Mouse (Mus musculus) kidney, embryonic 16.5 days (tissue): Measurements from ENCODE around the gene Ccdc127. TPM values are rescaled to one million over a fixed set of nuclear protein-coding genes. Genes with fewer than 3 reads are reported as not detected.

ENCODE experiments used
- ATAC-seq: fragments of 200-750 bp; cut with Nextera tagmentation; 2 replicates; pipeline ENCODE4 v1.8.0; 2017; ENCODE audit warnings: moderate TSS enrichment; ENCODE audit not compliant: low FRiP score, low TSS enrichment
- H3K27ac ChIP-seq: fragments of 300-500 bp; sonication (generic); 2 replicates; pipeline ENCODE4 v1.5.1; 2014; ENCODE audit warnings: low read length
- H3K27me3 ChIP-seq: fragments of 300-500 bp; sonication (generic); 2 replicates; pipeline ENCODE4 v1.6.1; 2014; ENCODE audit warnings: low read length, control low read depth, mixed read lengths; ENCODE audit not compliant: insufficient read depth
- H3K36me3 ChIP-seq: fragments of 300-500 bp; sonication (generic); 2 replicates; pipeline ENCODE4 v1.6.1; 2014; ENCODE audit warnings: low read length, control low read depth, mixed read lengths; ENCODE audit not compliant: insufficient read depth
- H3K4me1 ChIP-seq: fragments of 300-500 bp; sonication (generic); 2 replicates; pipeline ENCODE4 v1.6.1; 2014; ENCODE audit warnings: low read length, control low read depth, mixed read lengths; ENCODE audit not compliant: insufficient read depth
- H3K4me2 ChIP-seq: fragments of 300-500 bp; sonication (generic); replicated peaks from 2 replicates; pipeline ENCODE4 v1.6.1; 2014; ENCODE audit warnings: low read depth, low read length
- H3K4me3 ChIP-seq: fragments of 300-500 bp; sonication (generic); 2 replicates; pipeline ENCODE4 v1.5.1; 2014; ENCODE audit warnings: mild to moderate bottlenecking, low read length
- H3K9ac ChIP-seq: fragments of 300-500 bp; sonication (generic); replicated peaks from 2 replicates; pipeline ENCODE4 v1.6.1; 2014; ENCODE audit warnings: low read length
- H3K9me3 ChIP-seq: fragments of 300-500 bp; sonication (generic); 2 replicates; pipeline ENCODE4 v1.6.1; 2016; ENCODE audit warnings: low read length, control low read depth
- WGBS: fragments of 180-500 bp; shearing (Covaris S2); extraction: QIAGEN DNeasy Blood & Tissue Kit; methylation state at CpG from one replicate; pipeline ENCODE4 v1.1.7; 2014; 5-methylcytosine and 5-hydroxymethylcytosine counted together
- polyA plus RNA-seq: library from polyadenylated mRNA; unstranded; fragments of >200 nt; fragmentation: Nextera tagmentation; extraction: Ambion mirVana; gene quantifications from 2 replicates; pipeline ENCODE4 v1.2.1, GENCODE M21; 2015

Ccdc127 gene
- polyA plus RNA-seq, 1 experiment from 2014 or later: 45.2 TPM

DNA sequence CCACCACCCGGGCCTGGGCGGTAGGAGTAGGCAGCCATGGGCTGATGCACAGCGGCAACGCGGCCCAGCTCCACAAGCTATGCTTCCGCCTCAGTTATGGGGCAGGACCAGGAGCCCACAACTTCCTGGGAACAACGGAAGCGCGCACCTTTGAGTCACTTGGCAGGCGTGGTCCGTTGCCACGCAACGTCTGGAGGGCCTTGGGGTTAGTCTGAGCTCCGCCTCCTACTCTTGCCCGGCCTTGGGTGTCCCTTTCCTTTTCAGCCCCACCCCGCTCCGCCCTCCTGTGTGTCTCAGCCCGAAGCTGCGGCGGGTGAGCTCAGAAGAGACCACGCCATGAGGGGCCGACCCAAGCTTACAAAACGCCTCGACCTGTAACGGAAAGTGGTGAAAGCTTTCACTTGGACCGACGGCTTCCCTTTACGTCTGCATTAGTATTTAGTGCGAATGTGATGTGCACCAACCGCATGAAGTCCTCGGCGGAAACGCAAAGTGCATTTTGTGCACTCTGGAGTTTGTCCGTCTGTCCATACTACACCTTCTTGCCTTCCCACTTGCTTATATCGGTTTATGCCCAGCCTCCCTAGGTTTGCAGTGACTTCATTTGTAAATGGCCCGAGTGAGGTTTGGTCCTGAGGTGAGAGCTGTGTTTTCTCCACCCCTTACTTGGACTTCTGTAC lies 32.8 kb upstream of the Ccdc127 start, which contains the start of gene Pdcd6:
Gene Pdcd6, minus strand, starts transcription at position 411 of the 680 bp plus-strand sequence.
- Histone ChIP-seq H3K4me3 (peak within 1 kb of the TSS; percentile 83), H3K36me3 (peaks cover 21% of the 10 kb centered on the region), H3K27me3 (no peaks in the 10 kb centered on the region), H3K9me3 (no peaks in the 10 kb centered on the region), H3K4me1 (peaks cover 12% of the 10 kb centered on the region), H3K27ac (peak within 1 kb of the TSS; percentile 82), H3K9ac (peak within 1 kb of the TSS; percentile 88), H3K4me2 (peak within 1 kb of the TSS; percentile 87)
- under 1% methylated on average over 36 of the region's 36 CpGs for WGBS
- peak; percentile 100 for ATAC-seq

DNA sequence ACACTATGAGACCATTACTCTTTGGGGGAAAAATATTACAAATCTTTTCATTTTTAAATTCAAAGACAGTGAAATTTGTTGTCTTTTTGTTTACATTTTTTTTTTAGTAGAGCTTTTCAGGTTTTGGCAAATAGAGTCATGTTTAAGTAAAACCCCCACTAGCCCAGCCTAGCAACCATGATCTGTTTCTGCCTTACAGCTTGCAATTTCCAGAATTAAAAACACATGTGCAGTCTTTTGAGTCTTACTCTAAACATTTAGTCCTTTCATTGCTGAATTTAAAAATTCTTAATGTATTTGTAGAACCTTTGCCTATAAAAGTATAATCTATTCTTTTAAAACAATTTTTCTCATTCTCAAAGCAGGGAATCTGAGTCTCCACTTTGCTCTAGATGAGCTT lies 20.8 kb upstream of the Ccdc127 start:
- Histone ChIP-seq H3K36me3 (peaks cover 60% of the 10 kb centered on the region), H3K4me1 (no peaks in the 10 kb centered on the region), H3K4me2 (no peak overlapping the region), H3K27ac (no peak overlapping the region), H3K9me3 (no peaks in the 10 kb centered on the region), H3K9ac (no peak overlapping the region), H3K4me3 (no peak overlapping the region), H3K27me3 (no peaks in the 10 kb centered on the region)
- no peak for ATAC-seq

GRCm38 (mm10) chr13:74341036-74341435 lies 9.1 kb upstream of the Ccdc127 start:
- Histone ChIP-seq H3K27ac (no peak overlapping the region), H3K9ac (no peak overlapping the region), H3K9me3 (no peaks in the 10 kb centered on the region), H3K36me3 (peaks cover 55% of the 10 kb centered on the region), H3K4me1 (no peaks in the 10 kb centered on the region), H3K4me3 (no peak overlapping the region), H3K27me3 (no peaks in the 10 kb centered on the region), H3K4me2 (no peak overlapping the region)
- WGBS: 48% methylated on average over 3 of the region's 3 CpGs
- 0 out of 2 replicates have a peak, but pooled peaks have one; percentile 69 for ATAC-seq

DNA sequence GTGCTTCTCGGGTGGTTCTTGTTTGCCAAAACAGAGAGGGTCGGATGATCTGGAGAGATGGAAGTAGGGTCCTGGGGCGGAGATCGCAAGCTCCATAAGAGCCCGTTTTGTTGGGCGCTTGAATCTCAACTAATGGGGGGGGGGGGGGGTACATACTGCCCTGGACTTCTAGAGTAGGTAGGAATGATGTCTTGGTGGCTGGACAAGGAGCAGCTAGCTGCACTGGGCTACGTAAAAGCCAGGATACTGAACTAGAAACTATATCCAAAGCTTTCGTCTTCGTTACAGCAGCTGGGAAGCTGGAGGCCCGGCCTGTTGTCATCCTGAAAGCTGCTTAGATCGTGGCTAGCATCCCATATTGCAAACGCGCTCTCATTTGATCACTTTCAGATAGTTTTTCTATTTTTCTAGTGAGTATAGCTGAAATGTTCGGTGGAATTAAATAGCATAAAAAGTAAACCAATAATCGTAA lies 362 bp downstream of the Ccdc127 start:
- Histone ChIP-seq H3K9me3 (no peaks in the 10 kb centered on the region), H3K4me3 (peak overlapping the region; percentile 80), H3K4me2 (peak overlapping the region; percentile 65), H3K27me3 (no peaks in the 10 kb centered on the region), H3K36me3 (peaks cover 13% of the 10 kb centered on the region), H3K4me1 (peaks cover 21% of the 10 kb centered on the region), H3K27ac (peak overlapping the region; percentile 87; the same call in 1 of the 2 replicates), H3K9ac (peak overlapping the region; percentile 92)
- 2% methylated on average over 15 of the region's 15 CpGs for WGBS
- peak; percentile 64 for ATAC-seq

DNA sequence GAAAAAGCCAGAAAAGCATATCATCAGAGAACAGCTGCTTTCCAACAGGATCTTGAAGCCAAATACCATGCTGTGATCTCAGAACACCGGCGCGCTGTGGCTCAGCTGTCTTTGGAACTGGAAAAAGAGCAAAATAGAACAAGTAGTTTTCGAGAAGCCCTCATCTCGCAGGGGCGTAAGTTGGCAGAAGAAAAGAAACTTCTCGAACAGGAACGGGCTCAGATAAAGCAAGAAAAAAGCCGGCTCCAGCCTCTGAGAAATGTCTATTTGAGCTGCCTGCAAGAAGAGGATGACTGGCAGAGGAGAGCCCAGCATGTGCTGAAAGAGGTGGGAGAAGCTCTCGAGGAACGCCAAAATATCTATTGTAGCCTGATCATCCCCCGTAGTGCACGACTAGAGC lies 6.4 kb downstream of the Ccdc127 start:
- ATAC-seq: no peak
- WGBS: 97% methylated on average over 13 of the region's 13 CpGs
- Histone ChIP-seq H3K27me3 (no peaks in the 10 kb centered on the region), H3K27ac (no peak overlapping the region), H3K4me2 (no peak overlapping the region), H3K9ac (no peak overlapping the region), H3K36me3 (peaks cover 57% of the 10 kb centered on the region), H3K4me3 (no peak overlapping the region), H3K9me3 (no peaks in the 10 kb centered on the region), H3K4me1 (no peaks in the 10 kb centered on the region)

DNA sequence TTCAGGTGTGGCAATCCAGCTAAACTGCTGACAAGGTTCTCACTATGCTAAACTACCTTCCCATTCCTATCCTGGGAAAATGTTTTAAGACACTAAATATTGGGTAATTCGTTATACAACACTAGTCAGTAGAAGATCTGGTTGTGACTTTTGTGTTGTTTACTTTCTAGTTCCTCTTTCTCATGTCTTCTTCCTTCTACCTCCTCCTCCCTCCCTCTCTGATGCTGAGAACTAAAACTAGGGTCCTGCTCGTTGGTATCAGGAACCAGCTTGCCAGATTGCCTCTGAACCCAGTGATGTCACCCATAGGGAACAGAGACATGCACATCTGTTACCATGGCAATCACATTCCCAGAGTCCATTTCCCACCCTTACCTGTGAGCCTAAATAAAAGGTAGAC lies 12.1 kb downstream of the Ccdc127 start:
- Histone ChIP-seq H3K4me2 (no peak overlapping the region), H3K9me3 (no peaks in the 10 kb centered on the region), H3K4me1 (no peaks in the 10 kb centered on the region), H3K27me3 (no peaks in the 10 kb centered on the region), H3K27ac (no peak overlapping the region), H3K36me3 (peaks cover 41% of the 10 kb centered on the region), H3K9ac (no peak overlapping the region), H3K4me3 (no peak overlapping the region)
- no peak for ATAC-seq
- 95% methylated on average over 2 of the region's 2 CpGs for WGBS

DNA sequence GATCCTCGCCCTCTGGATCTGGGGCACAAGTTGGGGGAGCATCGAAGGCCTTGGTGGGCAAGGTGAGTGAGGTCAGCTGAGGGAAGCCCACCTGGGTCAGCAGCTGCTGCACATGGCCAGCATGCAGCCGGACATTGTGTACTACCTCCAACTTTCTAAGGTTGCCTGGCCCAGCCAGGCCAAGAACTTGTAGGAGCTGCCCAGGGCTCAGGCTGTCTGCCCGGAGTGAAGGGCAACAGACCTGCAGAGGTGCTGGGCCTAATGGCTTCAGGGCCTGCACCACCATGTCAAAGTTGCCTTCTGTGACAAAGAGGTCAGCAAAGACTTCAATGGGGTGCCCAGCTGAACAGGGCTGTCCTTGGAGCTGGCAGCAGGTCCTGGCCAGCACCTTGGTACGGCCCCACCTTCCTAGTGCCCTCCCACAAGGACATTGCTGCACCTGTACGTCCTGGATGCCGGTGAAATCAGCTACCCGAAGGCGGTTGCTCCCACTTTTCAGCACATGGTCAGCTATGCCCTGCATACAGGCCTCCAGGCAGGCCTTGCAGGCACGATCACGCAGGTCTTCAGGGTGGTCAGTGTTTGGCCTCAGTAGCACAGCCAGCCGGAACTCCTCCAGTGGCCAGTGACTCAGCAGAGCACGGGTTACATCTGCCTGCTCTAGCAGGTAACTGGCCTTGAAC lies 13.2 kb downstream of the Ccdc127 start:
- WGBS: 89% methylated on average over 13 of the region's 13 CpGs
- Histone ChIP-seq H3K9me3 (no peaks in the 10 kb centered on the region), H3K36me3 (peaks cover 33% of the 10 kb centered on the region), H3K4me1 (no peaks in the 10 kb centered on the region), H3K9ac (no peak overlapping the region), H3K4me2 (no peak overlapping the region), H3K27me3 (no peaks in the 10 kb centered on the region), H3K27ac (no peak overlapping the region), H3K4me3 (no peak overlapping the region)
- 0 out of 2 replicates have a peak, but pooled peaks have one; percentile 21 for ATAC-seq

GRCm38 (mm10) chr13:74363859-74364235 lies 13.7 kb downstream of the Ccdc127 start, which contains the start of gene Lrrc14b:
Lrrc14b (minus strand) TSS chr13:74364005.
- H3K4me3 ChIP-seq: no peak within 1 kb of the TSS
- H3K9me3 ChIP-seq: no peaks in the 10 kb centered on the region
- H3K36me3 ChIP-seq: peaks cover 28% of the 10 kb centered on the region
- H3K27ac ChIP-seq: no peak within 1 kb of the TSS
- no peak within 1 kb of the TSS for H3K4me2 ChIP-seq
- no peaks in the 10 kb centered on the region for H3K27me3 ChIP-seq
- H3K9ac ChIP-seq: no peak within 1 kb of the TSS
- 0 out of 2 replicates have a peak, but pooled peaks have one; percentile 14 for ATAC-seq
- H3K4me1 ChIP-seq: no peaks in the 10 kb centered on the region
- 71% methylated on average over 8 of the region's 8 CpGs for WGBS

- Histone ChIP-seq H3K9ac (no peak overlapping the region), H3K4me2 (no peak overlapping the region; the same call in 1 of the 2 replicates)
These were observed 31.6 kb downstream of the Ccdc127 start for GRCm38 (mm10) chr13:74381533-74382276.

More at GRCm38 (mm10) chr13:74381533-74382276, 31.6 kb downstream of the Ccdc127 start:
- 41% methylated on average over 10 of the region's 10 CpGs for WGBS
- Histone ChIP-seq H3K4me3 (no peak overlapping the region), H3K9me3 (no peaks in the 10 kb centered on the region), H3K4me1 (peaks cover 16% of the 10 kb centered on the region), H3K36me3 (0 out of 2 replicates have a peak, but pooled peaks cover 3% of the 10 kb centered on the region), H3K27me3 (no peaks in the 10 kb centered on the region), H3K27ac (peak overlapping the region; percentile 61)
- ATAC-seq: peak; percentile 71
